Mouse (Mus musculus) cerebellum, adult 11 months (tissue): ENCODE measurements around the gene Ddx23.

Experiments used
- DNase-seq: peaks from one replicate; pipeline ENCODE4 v3.0.0; 2022

Gene Ddx23

DNA sequence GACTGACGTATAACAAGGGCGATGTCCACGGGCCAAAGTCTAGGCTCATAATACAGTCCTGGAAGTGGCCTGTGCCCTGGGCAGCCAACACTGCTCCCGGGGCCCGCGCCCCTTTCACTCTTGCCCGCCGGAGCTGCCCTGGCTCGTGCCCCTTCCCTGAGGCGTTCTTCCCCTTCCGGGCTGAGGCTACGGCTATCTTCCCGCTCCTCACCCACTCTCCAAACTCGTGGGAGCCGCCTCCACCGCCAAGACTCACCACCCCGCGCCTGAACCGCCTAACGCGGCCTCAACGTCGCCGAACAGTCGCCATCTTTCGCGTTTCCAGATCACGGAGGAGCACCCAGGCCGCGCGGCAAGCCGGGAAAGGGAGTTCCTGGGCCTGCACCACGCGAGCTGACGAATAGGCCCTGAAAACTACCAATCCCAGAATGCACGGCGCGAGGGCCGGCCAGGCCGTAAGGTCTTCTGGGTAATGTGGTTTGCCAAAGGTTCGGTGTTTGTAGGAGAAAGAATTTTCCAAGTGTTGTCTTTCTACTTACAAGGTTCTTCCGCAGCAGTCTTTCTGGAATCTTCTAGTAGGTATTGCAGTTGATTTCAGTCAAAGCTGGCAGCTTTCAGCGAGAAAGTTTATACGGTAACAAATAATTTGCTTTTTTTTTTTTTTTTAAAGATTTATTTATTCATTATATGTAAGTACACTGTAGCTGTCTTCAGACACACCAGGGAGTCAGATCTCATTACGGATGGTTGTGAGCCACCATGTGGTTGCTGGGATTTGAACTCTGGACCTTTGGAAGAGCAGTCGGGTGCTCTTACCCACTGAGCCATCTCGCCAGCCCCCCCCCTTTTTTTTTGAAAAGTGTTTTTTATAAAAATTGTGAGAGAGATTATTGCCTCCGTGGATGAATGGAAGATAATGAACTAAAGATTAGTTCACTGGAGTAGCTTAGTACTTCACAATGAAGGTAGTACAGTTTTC is at the start of gene Ddx23:
Gene Ddx23 (minus strand): TSS at position 328 of the 979 bp plus-strand sequence.
- peak; percentile 92 for DNase-seq

DNA sequence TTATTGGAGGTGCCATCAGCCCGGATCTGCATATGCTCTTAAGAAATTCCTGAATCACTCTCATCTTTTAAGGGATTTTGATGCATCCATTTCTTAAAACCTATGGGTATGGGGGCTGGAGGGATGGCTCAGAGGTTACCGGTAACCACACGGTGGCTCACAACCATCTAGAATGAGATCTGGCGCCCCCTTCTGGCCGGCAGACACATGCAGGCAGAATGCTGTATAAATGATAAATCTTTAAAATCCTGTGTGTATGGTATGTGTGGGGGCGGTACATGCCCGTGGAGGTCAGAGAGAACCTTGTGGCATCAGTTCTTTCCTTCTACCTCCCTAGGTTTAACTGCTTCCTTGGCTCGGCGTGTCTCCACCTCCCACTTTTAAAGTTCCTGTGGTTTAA is 47.7 kb upstream of the Ddx23 start:
- DNase-seq: peak; percentile 53

DNA sequence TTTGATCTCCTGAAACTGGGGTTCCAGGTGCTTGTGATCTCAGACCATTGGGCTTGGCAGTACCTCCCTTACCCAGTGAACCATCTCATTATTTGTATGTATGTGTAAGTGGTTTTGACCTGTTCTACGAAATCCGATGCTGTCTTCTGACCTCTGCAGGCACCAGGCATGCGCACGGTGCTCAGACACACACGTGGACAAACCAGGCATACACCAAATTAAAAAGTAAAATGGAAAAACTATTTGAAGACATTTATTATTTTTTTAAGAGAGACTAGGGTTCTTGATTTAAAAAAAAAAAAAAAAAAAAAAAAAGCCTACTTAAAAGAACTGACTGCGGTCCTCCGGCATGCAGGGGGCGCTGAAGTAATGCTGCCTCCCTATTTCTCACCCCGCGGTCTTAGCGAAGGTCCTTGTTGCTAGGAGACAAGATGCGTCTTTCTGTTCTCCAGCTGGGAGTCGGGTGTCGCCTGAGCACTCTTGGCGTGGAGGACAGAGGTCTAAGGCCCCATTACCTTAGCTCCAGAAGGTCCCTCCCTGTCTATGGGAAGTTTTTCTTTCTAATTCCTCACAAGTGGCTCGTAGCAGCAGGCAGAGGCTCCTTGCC is 45.2 kb upstream of the Ddx23 start, which contains the start of gene Ccdc65:
Gene Ccdc65 (plus strand): TSS at position 442 of the 607 bp plus-strand sequence.
- peak; percentile 79 for DNase-seq

GRCm38 (mm10) chr15:98704312-98704711 is 41.6 kb upstream of the Ddx23 start:
- no peak for DNase-seq

DNA sequence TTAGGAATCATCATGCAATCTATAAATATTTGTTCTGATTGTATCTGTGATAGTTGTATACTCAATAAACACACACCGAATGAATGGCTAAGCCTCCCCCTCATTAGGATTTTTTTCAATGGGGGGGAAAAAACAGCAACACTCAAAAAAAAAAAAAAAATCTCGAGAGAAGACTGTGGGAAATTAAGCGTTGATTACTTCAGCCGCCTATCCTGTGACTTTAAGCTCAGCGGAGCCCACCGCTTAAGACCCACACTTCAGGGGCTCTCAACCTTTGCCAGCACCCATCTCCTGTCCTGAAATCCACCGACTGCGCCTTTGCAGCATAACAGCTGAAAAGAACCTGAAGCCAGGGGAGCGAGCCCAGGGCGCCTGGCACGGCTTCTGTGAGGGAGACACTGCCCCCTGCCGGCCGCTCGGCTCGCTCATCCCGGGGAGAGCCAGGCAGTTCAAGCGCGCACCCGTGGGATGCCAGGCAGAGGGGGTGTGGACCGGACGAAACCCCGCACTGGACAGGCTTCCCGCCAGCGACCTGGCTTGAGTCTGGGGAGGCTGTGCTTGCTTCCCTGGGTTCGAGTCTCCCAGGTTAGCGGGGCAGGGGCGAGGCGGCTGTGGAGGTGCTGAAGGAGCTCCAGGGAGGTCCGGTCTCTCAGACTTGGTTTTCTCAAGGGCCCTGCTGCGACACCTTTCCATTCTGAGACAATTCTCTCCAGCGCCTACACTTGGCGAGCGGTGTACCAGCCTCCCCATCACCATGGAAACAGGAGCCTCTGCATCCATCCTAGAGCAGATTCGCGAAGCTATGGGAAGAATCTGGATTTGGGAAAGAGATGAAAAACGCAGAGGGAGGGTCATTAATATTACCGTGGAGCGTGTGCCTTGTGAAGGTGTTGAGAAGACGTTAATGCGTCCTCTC is 36.8 kb upstream of the Ddx23 start:
- DNase-seq: peak; percentile 85

DNA sequence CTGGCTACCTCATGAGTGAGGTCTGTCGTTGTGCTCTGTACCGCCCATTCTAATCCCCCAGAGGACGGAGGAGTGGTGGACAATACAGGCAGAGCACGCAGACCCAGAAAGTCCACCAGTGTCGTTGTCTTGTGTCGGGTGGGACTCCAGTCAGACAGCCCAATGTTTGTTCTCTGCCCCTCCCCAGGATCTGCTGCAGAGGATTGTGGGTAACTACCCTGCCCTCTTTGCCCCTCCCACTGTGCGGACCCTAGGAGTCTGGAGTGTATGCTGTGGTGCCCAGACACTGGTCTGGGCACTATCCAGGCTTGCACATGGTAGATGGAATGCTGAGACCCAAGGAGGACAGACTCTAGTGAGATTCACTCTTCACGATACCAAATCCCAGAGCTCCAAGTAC is 33.5 kb upstream of the Ddx23 start:
- DNase-seq: no peak

DNA sequence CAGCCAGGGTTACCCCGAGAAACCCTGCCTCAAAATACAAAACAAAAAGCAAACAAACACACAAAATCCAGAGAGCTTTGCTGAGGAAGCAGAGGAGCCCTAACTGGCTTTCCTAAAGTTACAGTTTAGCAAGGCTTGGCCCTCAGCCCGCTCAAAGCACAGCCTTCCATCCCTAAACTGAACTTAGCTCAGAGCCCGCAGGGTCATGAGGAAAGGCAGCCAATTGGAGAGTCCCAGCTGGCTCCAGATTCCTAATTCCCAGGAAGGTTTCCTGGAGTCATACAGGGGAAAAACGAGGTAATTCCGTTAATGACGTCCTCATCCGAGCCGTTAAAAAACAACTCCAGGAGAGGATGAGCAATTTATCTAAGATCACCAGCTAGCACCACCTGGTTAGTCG is 33.0 kb upstream of the Ddx23 start:
- DNase-seq: no peak

DNA sequence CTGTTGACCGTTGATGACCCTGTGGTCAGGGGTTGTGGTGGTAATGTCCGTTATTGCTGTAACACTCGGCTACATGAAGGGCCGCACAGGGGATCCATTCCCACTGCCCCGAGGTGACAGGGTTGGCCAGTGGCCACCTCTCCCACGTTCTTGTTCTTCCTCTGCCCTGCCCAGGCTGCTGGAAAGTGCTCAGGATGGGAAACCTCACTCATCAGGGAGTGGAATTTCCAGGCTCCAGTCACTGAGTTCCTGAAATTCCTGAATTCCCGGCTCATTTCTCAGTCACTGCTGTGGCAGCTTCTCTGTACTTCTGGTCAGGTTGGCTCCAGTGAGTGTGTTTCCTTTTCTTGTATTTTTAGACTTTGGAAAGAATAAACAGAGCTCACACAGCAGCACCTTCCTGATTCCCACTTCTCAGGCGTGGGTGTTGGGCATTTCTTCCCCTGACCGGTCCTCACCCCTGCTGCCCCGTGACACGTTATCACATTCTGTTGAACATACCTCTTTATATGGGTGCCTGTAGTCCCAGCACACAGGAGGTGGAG is 29.5 kb upstream of the Ddx23 start:
- DNase-seq: no peak

- no peak for DNase-seq
Measured at GRCm38 (mm10) chr15:98691486-98692147, 28.9 kb upstream of the Ddx23 start.

- no peak for DNase-seq
Measured at GRCm38 (mm10) chr15:98689682-98690081, 27.0 kb upstream of the Ddx23 start.

DNA sequence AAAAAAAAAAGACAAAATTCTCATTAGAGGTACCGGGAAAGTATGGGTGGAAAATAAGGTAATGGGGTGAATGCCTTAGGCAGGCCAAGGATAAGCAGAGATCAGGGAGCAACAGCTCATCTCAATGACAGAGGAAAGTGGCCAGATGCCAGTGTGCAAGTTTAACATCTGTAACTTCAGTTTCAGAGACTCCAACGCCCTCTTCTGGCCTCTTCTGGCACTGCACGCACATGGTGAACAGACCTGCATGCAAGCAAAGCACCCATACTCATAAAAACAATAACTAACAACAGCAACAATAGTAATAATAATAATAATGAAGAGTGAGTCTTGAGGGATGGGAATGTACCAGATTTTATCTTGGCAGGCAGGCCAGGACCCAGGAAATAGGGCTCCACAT is 23.2 kb upstream of the Ddx23 start:
- DNase-seq: no peak

DNA sequence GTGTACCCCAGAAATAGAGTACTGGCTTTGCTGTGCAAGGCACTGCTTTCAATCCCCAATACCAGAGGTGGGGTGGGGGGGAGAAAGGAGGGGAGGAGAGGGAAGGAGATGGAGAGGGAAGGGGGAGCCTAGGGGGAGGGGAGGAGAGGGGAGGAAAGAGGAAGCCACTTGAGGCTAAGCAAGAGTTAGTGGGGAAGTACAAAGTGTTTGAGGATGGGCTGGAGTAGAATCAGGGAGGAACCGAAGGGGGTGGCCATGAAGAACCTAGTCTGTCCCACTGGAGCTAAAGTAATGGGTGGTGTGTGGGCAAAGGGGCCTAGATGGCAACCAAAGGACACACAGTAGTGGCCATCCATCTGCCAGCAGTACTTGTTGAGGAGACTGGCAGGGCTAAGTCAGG is 21.1 kb upstream of the Ddx23 start:
- no peak for DNase-seq

GRCm38 (mm10) chr15:98683177-98683576 is 20.5 kb upstream of the Ddx23 start:
- DNase-seq: no peak

DNA sequence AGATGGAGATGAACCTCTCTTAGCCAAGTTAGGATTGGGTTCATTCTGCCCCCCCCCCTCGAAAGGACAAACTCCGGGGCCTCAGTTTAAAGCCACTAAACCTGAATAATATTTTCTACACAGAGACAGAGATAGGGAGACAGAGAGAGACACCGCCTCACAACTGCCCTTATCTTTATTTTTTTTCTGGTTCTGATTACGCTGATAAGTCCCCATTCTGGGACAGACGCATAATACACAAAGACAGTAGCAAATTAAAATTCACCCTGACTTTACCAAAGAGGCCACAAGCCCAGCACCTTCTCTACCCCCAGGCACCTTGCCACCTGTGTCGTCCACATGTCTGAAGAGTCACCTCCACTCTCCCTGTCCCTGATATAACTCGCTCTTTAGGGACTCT is 18.9 kb upstream of the Ddx23 start:
- DNase-seq: no peak

DNA sequence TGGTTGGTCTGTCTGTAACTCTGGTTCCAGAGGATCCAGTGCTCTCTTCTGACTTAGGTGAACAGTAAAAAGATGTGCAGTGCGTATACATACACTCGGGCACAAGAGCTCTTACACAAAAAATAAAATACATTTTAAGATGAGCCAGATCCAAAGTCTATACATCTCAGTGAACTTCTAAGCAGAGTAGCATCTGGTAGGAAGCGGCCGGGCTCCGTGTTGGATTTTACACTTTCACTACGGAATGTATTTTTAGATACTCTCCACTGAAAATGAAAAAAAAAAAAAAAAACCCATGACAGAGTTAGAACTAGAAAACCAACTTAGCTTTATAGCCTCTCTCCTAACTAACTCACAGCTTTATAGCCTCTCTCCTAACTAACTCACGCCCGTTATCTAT is 18.0 kb upstream of the Ddx23 start:
- DNase-seq: no peak

DNA sequence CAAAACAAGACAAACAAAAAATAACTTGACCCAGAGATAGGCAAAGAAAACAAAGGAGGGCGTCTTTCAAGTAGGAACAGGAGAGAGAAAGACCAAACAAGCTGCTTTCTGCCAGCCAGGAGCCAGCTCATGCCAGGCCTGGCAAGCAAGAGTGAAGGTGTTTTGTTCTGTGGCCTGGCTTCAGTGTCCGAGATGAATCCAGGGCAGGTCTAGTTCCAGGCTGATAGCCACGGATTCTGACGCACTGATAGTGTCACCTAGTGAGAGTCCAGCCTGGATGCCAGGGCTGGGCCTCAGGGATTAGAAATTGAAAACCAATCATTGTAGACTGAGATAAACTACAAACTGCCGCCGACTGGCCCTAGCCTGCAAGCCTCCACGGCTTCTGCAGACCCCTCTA is 15.3 kb upstream of the Ddx23 start:
- no peak for DNase-seq

DNA sequence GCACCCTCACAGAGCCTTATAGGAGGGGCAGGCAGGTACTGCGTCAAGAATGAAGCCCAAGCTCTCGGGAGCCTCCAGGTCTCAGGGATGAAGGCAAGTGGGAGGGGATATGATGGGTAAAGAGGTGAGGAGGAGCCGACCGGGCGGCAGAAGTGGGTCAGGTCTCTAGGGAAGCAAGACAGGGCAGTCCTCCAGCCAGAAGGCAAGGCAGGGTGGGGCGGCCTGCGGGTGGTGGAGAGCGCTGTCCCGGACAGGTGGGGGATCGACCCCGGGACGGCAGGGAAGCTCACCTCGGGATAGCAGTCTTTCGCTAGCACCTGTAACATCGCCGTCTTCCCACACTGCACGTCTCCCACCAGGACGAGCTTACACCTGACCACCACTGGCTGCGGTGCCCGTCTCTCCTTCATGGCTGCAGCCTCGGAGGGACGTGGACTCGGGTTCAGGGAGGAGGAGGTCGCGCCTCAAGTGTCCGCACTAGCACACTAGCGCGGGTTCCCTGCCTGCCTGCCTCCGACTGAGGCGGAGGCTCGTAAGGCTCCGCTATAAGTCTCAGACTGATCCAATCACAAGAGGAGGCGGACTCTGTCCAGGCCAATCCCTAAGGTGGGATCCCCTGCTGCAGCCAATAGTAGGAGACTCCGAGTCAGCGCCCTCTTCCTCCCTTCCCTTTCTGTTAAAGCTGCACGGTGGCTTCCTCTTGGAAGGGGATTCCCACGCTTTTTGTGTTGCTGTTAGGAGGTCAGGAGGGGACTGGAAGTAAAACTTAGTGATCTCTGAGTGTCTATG is 14.4 kb upstream of the Ddx23 start, which contains the start of gene Rnd1:
Gene Rnd1 (minus strand): TSS at position 522 of the 789 bp plus-strand sequence.
- peak; percentile 88 for DNase-seq

GRCm38 (mm10) chr15:98676471-98676870 is 13.8 kb upstream of the Ddx23 start:
- peak; percentile 57 for DNase-seq

DNA sequence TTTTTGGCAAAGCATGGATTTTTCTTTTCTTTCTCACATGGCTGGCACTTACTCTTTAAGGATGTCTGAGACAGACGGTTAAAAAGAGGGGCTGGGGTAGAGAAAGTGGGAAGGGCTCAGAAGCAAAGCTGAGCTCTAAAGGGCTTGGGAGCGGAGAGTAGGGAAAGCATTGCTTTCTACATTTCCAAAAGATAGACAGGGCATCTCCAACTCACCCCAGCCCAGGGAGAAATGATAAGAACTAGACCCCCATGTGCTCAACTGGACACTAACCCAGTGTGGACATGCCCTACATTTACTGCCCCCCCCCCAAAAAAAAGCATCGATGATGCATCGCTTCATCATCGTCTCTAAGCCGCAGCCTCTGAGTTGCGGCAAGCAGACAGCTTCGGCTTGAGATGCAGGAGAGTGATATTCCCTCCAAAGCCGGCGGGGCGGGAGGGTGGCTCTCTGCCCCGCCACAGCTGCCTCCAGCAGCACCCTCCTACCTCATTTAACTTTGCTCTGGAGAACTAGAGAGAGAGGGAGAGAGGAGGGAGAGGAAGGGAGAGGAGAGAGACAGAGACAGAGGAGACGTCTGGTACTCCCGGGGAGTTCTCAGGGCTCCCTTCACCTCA is 13.0 kb upstream of the Ddx23 start:
- DNase-seq: no peak

- no peak for DNase-seq
Measured at GRCm38 (mm10) chr15:98674994-98675545, 12.4 kb upstream of the Ddx23 start.
